ENCODE assay signal across 8 mouse cellular contexts in genomic region chr11:117384897-117385296, GRCm38 (mm10).
A peak's percentile ranks its signal among the peaks of the same experiment; 100 is the strongest.
DNase-seq lines count a peak whose midpoint lies in the region; ATAC-seq lines count a peak whose summit lies in the region.

No protein-coding gene starts in this region.

- 4% methylated on average over 16 of the region's 16 CpGs for WGBS in hindbrain, embryonic 11.5 days

- H3K27me3 ChIP-seq in hindbrain, embryonic 11.5 days (ENCODE audit: control insufficient read depth, insufficient read depth, low read length), result peaks cover 2% of the 10 kb centered on the region; the same call in 1 of the 2 replicates

- no peak overlapping the region for H3K9ac ChIP-seq in hindbrain, embryonic 11.5 days (ENCODE audit: low read depth, low read length)

- H3K4me2 ChIP-seq in hindbrain, embryonic 11.5 days (replicated peaks; ENCODE audit: low read depth, low read length), result no peak overlapping the region

- no peaks in the 10 kb centered on the region for H3K36me3 ChIP-seq in hindbrain, embryonic 11.5 days (ENCODE audit: control insufficient read depth, insufficient read depth, low read length)

- ATAC-seq in hindbrain, embryonic 11.5 days (ENCODE audit: low FRiP score), result peak; percentile 51; the same call in 1 of the 2 replicates

- no peaks in the 10 kb centered on the region for H3K9me3 ChIP-seq in hindbrain, embryonic 11.5 days (ENCODE audit: control insufficient read depth, low read length)

- no peak overlapping the region for H3K4me3 ChIP-seq in hindbrain, embryonic 11.5 days (ENCODE audit: low read depth, low read length)

- H3K4me1 ChIP-seq in hindbrain, embryonic 11.5 days (replicated peaks; ENCODE audit: control insufficient read depth, insufficient read depth, low read length), result no peaks in the 10 kb centered on the region; the same call in 1 of the 2 replicates

- peak; percentile 96 for DNase-seq in NIH3T3 (ENCODE audit: low read depth)
- DNase-seq in cerebellum, adult 9-11 months, result peak; percentile 91
- DNase-seq in frontal cortex, postnatal 10 days (ENCODE audit: low spot score in 2 of 2), result peak; percentile 76 to 89
- DNase-seq in hindbrain, embryonic 11.5 days (ENCODE audit: low spot score), result peak; percentile 98
- DNase-seq in layer of hippocampus, adult 9-11 months, result peak; percentile 84
- peak; percentile 94 for DNase-seq in lung, postnatal 14 days
- DNase-seq in retina, adult 2 months (ENCODE audit: low read depth, low spot score), result peak; percentile 84
- peak; percentile 73 for DNase-seq in thymus, postnatal 25 days

- H3K27ac ChIP-seq in hindbrain, embryonic 11.5 days (ENCODE audit: low read depth, low read length), result no peak overlapping the region
